Mouse (Mus musculus) macrophage (primary cell): ENCODE data around the gene Serpina1b. TPM values are rescaled to one million over a fixed set of nuclear protein-coding genes. Genes with fewer than 3 reads are reported as not detected.
"Not testable (repeated sequence)": the region's sequence is repeated elsewhere in the genome, so short reads cannot be mapped to it uniquely, and the experiment has no call there.

Experiments used
- H3K27ac ChIP-seq: fragments of 350-480 bp; formaldehyde crosslinking; 2 replicates; pipeline ENCODE4 v1.9.0; 2021
- H3K36me3 ChIP-seq: fragments of 350-480 bp; formaldehyde crosslinking; 2 replicates; pipeline ENCODE4 v1.9.0; 2021; ENCODE audit errors: inconsistent target
- H3K4me3 ChIP-seq: fragments of 350-480 bp; formaldehyde crosslinking; 2 replicates; pipeline ENCODE4 v1.9.0; 2021; ENCODE audit errors: inconsistent target
- H3K79me2 ChIP-seq: fragments of 350-480 bp; formaldehyde crosslinking; 2 replicates; pipeline ENCODE4 v1.9.0; 2021; ENCODE audit errors: inconsistent target
- WGBS: methylation state at CpG from one replicate; pipeline ENCODE4 v1.1.7; 2026; ENCODE audit warnings: inconsistent platforms; ENCODE audit not compliant: missing documents; 5-methylcytosine and 5-hydroxymethylcytosine counted together
- polyA plus RNA-seq: library from polyadenylated mRNA; stranded (reverse); fragments of 250-400 nt; gene quantifications from 3 replicates; pipeline ENCODE4 v1.2.4, GENCODE M21; 2018; ENCODE audit warnings: inconsistent platforms
- total RNA-seq, 78 experiments: library from RNA; depleted of rRNA; stranded (reverse); fragments of 250-400 nt; gene quantifications; 1 replicate in 9 of 78; 2 replicates in 24 of 78; 3 replicates in 43 of 78; 4 replicates in 2 of 78; pipeline ENCODE4 v1.2.4; 2018; ENCODE audit warnings: inconsistent platforms in 56 of 78

The Serpina1b gene
- total RNA-seq (2018; cell fraction: chromatin; rRNA removed): not detected
- not detected for total RNA-seq (2018; cell fraction: cytosol; rRNA removed)
- total RNA-seq (2018; cell fraction: nucleus; rRNA removed): not detected
- not detected in 3 replicates for polyA plus RNA-seq

DNA sequence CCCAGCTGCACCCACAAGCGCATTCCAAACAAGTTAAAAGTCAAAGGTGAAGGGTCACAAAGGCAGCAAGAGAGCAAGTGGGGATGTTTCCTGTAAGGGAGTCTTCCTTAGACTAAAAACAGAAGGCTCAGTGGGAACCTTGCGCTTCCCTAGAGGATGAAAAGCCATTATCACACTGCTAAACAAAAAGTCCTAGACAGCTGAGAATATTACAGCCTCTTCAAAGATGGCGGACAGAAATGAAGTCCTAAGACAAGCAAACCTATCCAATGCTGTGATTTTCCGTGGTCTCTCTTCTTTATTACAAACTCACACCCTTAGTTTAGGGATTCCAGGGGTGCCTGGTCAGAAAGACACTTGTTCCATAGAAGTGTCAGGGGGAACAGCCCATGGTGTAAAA is at the start of gene Serpina1b:
TSS of gene Serpina1b (minus strand) at position 101 of the 400 bp plus-strand sequence.
- WGBS: 81% methylated on average over 4 of the region's 4 CpGs
- H3K36me3 ChIP-seq, H3K4me3 ChIP-seq, H3K27ac ChIP-seq, H3K79me2 ChIP-seq: not testable (repeated sequence)

DNA sequence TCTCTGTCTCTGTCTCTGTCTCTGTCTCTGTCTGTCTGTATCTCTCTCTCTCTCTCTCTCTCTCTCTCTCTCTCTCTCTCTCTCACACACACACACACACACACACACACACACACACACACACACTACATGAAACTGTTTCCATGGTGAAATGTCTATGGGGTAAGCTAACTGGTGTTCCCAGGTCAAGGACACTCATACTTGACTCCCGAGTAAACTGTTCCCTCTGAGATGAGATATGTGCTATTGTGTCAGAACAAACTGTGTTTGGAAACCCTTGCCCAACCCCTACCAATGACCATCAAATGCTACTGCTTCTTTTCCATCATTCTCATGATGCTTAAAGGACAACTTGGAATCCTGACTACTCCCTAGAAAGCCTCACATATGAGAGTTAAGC is 36.7 kb upstream of the Serpina1b start:
- H3K4me3 ChIP-seq, H3K36me3 ChIP-seq, H3K27ac ChIP-seq, H3K79me2 ChIP-seq: not testable (repeated sequence)
- 92% methylated on average over 1 of the region's 1 CpGs for WGBS

DNA sequence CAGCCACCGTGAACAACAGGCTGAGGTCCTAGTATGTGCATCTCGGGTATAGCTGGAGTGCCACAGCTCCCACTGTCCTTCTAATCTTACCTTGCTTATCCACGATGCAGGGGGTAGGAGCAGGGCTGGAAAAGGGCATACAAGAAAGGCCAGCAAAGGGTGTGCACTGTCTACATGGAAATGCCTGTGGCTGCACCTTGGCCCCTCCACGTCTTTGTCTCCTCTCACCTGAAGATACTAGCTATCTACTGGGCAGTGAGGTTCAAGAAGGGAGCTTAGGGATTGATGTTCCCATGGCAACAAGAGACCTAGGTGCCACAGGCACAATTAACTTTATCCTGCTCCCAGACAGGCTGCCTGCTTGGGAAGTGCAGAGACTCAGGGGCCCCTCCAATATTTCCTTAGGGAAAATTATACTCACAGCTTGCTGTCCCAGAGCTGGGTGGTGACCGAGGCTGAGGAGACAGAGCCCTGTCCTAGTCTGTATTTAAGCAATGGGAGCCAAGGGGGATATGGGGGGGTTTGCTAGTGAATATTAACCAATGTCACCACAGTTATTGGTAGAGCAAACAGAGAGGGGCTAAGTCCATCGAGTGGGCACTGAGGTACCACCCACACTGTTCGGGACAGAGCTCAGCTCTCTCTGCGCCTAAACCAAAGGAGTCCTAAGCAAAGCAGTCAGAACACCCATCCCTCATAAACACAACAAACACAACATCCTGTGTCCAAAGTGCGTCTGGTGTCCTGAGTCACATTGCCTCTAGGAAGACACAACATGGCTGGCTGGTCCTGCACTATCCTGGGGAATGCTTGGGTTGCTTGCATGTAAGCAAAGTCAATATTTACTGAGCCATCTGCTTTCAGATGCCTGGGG is 33.2 kb upstream of the Serpina1b start, which contains the start of gene Serpina1a:
TSS of gene Serpina1a (minus strand) at position 462 of the 874 bp plus-strand sequence.
- H3K4me3 ChIP-seq, H3K27ac ChIP-seq, H3K79me2 ChIP-seq, H3K36me3 ChIP-seq: not testable (repeated sequence)
- 90% methylated on average over 8 of the region's 9 CpGs for WGBS

DNA sequence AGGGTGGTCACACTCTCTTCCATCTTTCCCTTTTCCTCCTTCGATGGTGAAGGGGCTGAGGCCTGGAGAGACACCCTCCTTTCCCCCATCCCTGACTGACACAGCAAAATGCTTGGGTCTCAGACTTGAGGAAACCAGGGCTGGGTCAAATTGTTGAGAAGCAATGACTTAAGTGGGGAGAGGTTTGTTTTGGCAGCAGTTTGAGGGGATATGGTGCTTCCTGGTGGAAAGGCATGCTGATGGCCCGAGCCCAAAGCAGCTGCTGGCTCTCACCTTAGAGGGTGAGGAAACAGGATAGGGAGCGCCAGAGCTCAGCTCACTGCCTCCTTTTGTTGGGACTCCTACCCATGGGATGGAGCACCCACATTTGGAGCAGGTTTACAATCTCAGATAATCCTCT is 30.8 kb upstream of the Serpina1b start:
- H3K36me3 ChIP-seq: no peaks in the 10 kb centered on the region
- H3K4me3 ChIP-seq: no peak overlapping the region
- WGBS: 63% methylated on average over 3 of the region's 3 CpGs
- no peak overlapping the region for H3K27ac ChIP-seq
- H3K79me2 ChIP-seq: no peaks in the 10 kb centered on the region

DNA sequence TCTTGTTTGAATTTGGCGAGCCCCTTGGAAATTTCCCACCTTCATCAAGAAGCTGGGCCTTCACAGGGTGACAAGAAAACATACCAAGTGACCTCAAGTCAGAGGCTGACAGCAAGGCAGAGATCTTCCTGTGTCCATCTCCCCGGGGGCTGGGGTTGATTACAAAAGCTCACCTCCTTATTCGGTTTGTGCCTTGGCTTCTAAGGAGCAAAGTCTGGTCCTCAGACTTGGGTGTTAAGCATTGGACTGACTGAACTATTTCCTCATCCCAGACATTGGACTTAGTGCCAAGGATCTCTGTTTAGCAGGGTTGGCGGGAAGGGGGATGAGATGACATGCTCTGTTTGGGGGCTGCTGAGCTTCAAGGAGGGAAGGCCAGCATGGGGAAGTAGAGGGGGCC is 30.4 kb upstream of the Serpina1b start:
- WGBS: 81% methylated on average over 3 of the region's 4 CpGs
- H3K79me2 ChIP-seq, H3K27ac ChIP-seq, H3K36me3 ChIP-seq, H3K4me3 ChIP-seq: not testable (repeated sequence)

DNA sequence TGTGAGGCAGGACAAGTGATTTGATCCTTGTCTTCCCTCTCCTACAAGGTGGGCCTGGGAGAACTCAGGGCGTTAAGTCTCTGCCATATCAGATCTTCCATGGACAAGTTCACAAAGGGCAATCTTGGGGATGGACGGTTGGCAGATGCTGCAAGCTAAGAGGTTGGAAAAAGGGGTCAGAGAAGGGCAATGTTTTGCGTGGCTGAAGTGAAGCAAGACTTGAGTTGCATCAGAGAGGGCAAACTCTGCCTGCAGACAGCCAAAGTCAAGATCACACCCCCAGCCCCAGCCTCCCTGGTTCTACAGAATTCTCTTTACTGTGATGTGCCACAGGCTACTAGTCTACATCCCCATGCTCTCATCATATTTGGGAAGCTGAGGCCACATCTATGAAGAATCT is 29.4 kb upstream of the Serpina1b start:
- H3K36me3 ChIP-seq, H3K27ac ChIP-seq, H3K4me3 ChIP-seq, H3K79me2 ChIP-seq: not testable (repeated sequence)
- 72% methylated on average over 2 of the region's 3 CpGs for WGBS

DNA sequence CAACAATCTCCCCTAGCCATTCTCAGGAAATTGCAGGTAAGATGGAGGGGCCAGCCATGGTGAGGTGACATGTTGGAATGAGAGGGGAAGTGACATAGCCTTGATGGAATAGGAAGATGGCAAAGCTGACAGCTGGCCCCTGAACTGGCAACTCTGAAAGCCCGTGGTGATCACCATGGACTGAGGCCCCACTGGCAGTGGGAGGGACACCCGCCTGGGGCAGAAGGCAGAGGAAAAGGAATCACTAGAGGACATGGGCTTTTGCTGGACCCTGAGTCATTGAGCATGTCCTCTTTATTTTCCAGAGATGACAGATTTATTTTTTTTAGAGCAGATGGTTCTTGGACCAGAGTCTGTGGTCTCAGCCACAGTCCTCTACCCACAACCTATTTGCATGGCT is 22.9 kb upstream of the Serpina1b start:
- 92% methylated on average over 2 of the region's 2 CpGs for WGBS
- H3K27ac ChIP-seq, H3K79me2 ChIP-seq, H3K36me3 ChIP-seq, H3K4me3 ChIP-seq: not testable (repeated sequence)

DNA sequence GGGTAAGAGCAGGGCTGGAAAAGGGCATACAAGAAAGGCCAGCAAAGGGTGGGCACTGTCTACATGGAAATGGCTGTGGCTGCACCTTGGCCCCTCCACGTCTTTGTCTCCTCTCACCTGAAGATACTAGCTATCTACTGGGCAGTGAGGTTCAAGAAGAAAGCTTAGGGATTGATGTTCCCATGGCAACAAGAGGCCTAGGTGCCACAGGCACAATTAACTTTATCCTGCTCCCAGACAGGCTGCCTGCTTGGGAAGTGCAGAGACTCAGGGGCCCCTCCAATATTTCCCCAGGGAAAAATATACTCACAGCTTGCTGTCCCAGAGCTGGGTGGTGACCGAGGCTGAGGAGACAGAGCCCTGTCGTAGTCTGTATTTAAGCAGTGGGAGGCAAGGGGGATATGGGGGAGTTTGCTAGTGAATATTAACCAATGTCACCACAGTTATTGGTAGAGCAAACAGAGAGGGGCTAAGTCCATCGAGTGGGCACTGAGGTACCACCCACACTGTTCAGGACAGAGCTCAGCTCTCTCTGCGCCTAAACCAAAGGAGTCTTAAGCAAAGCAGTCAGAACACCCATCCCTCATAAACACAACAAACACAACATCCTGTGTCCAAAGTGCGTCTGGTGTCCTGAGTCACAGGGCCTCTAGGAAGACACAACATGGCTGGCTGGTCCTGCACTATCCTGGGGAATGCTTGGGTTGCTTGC is 2.4 kb downstream of the Serpina1b start:
- not testable (repeated sequence) for H3K27ac ChIP-seq, H3K79me2 ChIP-seq, H3K36me3 ChIP-seq, H3K4me3 ChIP-seq
- 98% methylated on average over 6 of the region's 6 CpGs for WGBS

DNA sequence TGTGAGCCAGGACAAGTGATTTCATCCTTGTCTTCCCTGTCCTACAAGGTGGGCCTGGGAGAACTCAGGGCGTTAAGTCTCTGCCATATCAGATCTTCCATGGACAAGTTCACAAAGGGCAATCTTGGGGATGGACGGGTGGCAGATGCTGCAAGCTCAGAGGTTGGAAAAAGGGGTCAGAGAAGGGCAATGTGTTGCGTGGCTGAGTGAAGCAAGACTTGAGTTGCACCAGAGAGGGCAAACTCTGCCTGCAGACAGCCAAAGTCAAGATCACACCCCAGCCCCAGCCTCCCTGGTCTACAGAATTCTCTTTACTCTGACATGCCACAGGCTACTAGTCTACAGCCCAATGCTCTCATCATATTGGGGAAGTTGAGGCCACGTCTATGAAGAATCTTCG is 6.3 kb downstream of the Serpina1b start:
- H3K4me3 ChIP-seq, H3K27ac ChIP-seq, H3K79me2 ChIP-seq, H3K36me3 ChIP-seq: not testable (repeated sequence)
- 75% methylated on average over 4 of the region's 5 CpGs for WGBS

DNA sequence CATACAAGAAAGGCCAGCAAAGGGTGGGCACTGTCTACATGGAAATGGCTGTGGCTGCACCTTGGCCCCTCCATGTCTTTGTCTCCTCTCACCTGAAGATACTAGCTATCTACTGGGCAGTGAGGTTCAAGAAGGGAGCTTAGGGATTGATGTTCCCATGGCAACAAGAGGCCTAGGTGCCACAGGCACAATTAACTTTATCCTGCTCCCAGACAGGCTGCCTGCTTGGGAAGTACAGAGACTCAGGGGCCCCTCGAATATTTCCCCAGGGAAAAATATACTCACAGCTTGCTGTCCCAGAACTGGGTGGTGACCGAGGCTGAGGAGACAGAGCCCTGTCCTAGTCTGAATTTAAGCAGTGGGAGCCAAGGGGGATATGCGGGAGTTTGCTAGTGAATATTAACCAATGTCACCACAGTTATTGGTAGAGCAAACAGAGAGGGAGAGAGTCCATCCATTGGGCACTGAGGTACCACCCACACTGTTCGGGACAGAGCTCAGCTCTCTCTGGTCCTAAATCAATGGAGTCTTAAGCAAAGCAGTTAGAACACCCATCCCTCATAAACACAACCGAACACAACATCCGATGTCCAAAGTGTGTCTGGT is 56.8 kb downstream of the Serpina1b start, which contains the start of gene Serpina1d:
TSS of gene Serpina1d (minus strand) at position 347 of the 606 bp plus-strand sequence.
- H3K27ac ChIP-seq, H3K79me2 ChIP-seq, H3K4me3 ChIP-seq, H3K36me3 ChIP-seq: not testable (repeated sequence)
- 85% methylated on average over 6 of the region's 6 CpGs for WGBS

DNA sequence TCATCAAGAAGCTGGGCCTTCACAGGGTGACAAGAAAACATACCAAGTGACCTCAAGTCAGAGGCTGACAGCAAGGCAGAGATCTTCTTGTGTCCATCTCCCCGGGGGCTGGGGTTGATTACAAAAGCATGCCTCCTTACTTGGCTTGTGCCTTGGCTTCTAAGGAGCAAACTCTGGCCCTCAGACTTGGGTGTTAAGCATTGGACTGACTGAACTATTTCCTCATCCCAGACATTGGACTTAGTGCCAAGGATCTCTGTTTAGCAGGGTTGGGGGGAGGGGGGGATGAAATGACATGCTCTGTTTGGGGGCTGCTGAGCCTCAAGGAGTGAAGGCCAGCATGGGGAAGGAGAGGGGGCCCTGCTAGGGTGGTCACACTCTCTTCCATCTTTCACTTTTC is 59.6 kb downstream of the Serpina1b start:
- not testable (repeated sequence) for H3K79me2 ChIP-seq, H3K4me3 ChIP-seq, H3K36me3 ChIP-seq, H3K27ac ChIP-seq
- WGBS: no CpG with 5 or more reads among the region's 1 CpGs

DNA sequence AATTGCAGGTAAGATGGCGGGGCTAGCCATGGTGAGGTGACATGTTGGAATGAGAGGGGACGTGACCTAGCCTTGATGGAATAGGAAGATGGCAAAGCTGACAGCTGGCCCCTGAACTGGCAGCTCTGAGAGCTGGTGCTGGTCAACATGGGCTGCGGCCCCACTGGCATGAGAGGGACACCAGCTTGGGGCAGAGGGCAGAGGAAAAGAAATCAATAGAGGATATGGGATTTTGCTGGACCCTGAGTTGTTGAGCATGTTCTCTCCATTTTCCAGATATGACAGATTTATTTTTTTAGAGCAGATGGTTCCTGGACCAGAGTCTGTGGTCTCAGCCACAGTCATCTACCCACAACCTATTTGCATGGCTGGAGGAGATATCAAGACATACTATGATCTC is 67.1 kb downstream of the Serpina1b start:
- not testable (repeated sequence) for H3K27ac ChIP-seq, H3K4me3 ChIP-seq, H3K79me2 ChIP-seq, H3K36me3 ChIP-seq
- WGBS: 82% methylated on average over 3 of the region's 3 CpGs

DNA sequence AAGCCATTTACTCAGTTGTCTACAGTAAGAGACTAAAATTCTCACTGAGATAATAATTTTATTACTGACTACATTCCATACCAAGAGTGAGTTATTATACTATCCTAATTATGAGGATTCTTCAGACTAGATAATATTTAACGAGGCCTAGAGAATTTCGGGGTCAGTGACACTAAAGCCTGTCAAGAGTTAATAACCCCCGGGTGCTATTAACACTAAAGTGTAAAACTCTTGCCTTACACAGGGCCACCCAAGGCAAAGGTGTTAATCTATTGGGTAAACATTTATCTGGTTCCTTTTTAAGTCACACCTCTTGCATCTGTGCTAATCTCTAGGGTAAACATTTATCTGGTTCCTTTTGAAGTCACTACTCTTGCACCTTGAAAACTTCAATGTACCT is 69.9 kb downstream of the Serpina1b start:
- H3K4me3 ChIP-seq, H3K79me2 ChIP-seq, H3K27ac ChIP-seq, H3K36me3 ChIP-seq: not testable (repeated sequence)
- WGBS: 77% methylated on average over 3 of the region's 3 CpGs

DNA sequence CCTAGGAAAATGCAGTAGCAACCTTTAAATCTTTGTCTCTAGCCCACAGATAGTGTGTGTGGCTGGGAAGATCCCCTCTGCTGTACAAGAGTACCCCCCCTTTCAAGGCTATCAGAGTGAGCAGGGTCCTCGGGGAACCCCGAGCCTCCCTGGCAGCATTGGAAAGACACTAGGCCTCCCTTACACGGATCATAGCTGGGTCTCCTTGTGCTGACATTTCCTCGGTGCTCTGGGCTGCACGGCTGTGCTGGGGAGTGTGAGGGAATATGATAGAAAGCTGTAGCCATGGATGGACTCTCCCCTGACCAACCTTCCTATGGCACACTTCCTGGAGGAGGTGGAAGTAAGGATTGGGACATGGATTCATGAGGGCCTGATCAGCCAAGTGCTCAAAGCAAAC is 84.2 kb downstream of the Serpina1b start:
- whole genome bisulfite sequencing: 86% methylated on average over 5 of the region's 5 CpGs
- H3K27ac ChIP-seq, H3K79me2 ChIP-seq, H3K36me3 ChIP-seq, H3K4me3 ChIP-seq: not testable (repeated sequence)
